Mouse (Mus musculus): ENCODE data around the gene Morn3.
A peak's percentile ranks its signal among the peaks of the same experiment; 100 is the strongest.

The Morn3 gene

GRCm38 (mm10) chr5:123060706-123061401 is 14.0 kb upstream of the Morn3 start:
- no peak for DNase-seq (ENCODE audit: low read depth, low spot score)

GRCm38 (mm10) chr5:123059757-123060520 is 13.1 kb upstream of the Morn3 start:
- DNase-seq (ENCODE audit: low read depth, low spot score) = peak; percentile 59

- no peak for DNase-seq (ENCODE audit: low read depth, low spot score)
Measured at GRCm38 (mm10) chr5:123058251-123059102, 11.7 kb upstream of the Morn3 start.

- DNase-seq (ENCODE audit: low read depth, low spot score) = peak; percentile 99
Measured at GRCm38 (mm10) chr5:123057366-123058250, 10.8 kb upstream of the Morn3 start.

- no peak for DNase-seq (ENCODE audit: low read depth, low spot score)
Measured at GRCm38 (mm10) chr5:123051736-123052135, 4.9 kb upstream of the Morn3 start.

GRCm38 (mm10) chr5:123050918-123051317 is 4.1 kb upstream of the Morn3 start:
- DNase-seq (ENCODE audit: low read depth, low spot score) = no peak

- no peak for DNase-seq (ENCODE audit: low read depth, low spot score)
Measured at GRCm38 (mm10) chr5:123049271-123049670, 2.5 kb upstream of the Morn3 start.

GRCm38 (mm10) chr5:123045561-123046295 is 1.1 kb downstream of the Morn3 start:
- no peak for DNase-seq (ENCODE audit: low read depth, low spot score)

- DNase-seq (ENCODE audit: low read depth, low spot score) = peak; percentile 51
Measured at GRCm38 (mm10) chr5:123043856-123044255, 3.0 kb downstream of the Morn3 start.

- no peak for DNase-seq (ENCODE audit: low read depth, low spot score)
Measured at GRCm38 (mm10) chr5:123040796-123041195, 6.0 kb downstream of the Morn3 start.

- peak; percentile 73 for DNase-seq (ENCODE audit: low read depth, low spot score)
Measured at GRCm38 (mm10) chr5:123039120-123039752, 7.6 kb downstream of the Morn3 start.

GRCm38 (mm10) chr5:123038115-123038514 is 8.7 kb downstream of the Morn3 start:
- no peak for DNase-seq (ENCODE audit: low read depth, low spot score)

GRCm38 (mm10) chr5:123035564-123035963 is 11.3 kb downstream of the Morn3 start:
- DNase-seq (ENCODE audit: low read depth, low spot score) = peak; percentile 66

- no peak for DNase-seq (ENCODE audit: low read depth, low spot score)
Measured at GRCm38 (mm10) chr5:123035089-123035488, 11.7 kb downstream of the Morn3 start.

- no peak for DNase-seq (ENCODE audit: low read depth, low spot score)
Measured at GRCm38 (mm10) chr5:123033646-123034160, 13.1 kb downstream of the Morn3 start.

GRCm38 (mm10) chr5:123031312-123031711 is 15.5 kb downstream of the Morn3 start:
- no peak for DNase-seq (ENCODE audit: low read depth, low spot score)

- DNase-seq (ENCODE audit: low read depth, low spot score) = no peak
Measured at GRCm38 (mm10) chr5:123029729-123030128, 17.1 kb downstream of the Morn3 start.

GRCm38 (mm10) chr5:123027436-123027835 is 19.4 kb downstream of the Morn3 start:
- no peak for DNase-seq (ENCODE audit: low read depth, low spot score)

- DNase-seq (ENCODE audit: low read depth, low spot score) = no peak
Measured at GRCm38 (mm10) chr5:123026414-123026813, 20.4 kb downstream of the Morn3 start.

All from c-Kit-negative CD71-positive TER-119-positive erythroid progenitor cells, embryonic 14.5 days (primary cell).